Mouse (Mus musculus): ENCODE measurements at regions not wholly inside any gene's neighbourhood (a gene's known extent, or its start where the extent isn't known, plus 50 kb on each side); places are given as distances from the start of the nearest gene placed in this dataset.

- no peak for DNase-seq (ENCODE audit: low read depth)
Observed at GRCm38 (mm10) chr3:41296152-41296809, 213.4 kb upstream of the Pgrmc2 start.

DNA sequence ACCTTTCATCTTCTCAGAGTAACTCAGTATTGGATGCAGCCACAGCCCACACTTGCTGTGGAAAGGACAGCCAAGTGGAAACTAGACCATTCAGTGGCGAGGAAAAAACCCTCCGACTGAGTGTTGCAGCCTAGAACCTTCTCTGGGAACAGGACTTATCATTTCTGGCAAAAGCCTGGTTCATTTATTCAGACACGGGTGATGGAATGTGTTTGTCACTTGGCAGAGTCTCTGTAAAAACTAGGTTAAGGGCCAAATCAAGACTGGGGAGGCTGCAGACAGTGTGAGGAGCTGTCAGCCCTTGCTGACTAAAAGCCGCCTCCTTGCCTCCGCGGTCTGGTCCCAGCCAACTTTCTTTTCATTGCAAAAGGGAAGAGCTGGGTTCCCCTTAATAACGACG, 212.3 kb upstream of the Pgrmc2 start:
- DNase-seq (ENCODE audit: low read depth), result no peak

- DNase-seq (ENCODE audit: low read depth), result no peak
Observed at GRCm38 (mm10) chr3:41290535-41291307, 207.9 kb upstream of the Pgrmc2 start.

GRCm38 (mm10) chr3:41288735-41289134, 205.9 kb upstream of the Pgrmc2 start:
- DNase-seq (ENCODE audit: low read depth), result no peak

DNA sequence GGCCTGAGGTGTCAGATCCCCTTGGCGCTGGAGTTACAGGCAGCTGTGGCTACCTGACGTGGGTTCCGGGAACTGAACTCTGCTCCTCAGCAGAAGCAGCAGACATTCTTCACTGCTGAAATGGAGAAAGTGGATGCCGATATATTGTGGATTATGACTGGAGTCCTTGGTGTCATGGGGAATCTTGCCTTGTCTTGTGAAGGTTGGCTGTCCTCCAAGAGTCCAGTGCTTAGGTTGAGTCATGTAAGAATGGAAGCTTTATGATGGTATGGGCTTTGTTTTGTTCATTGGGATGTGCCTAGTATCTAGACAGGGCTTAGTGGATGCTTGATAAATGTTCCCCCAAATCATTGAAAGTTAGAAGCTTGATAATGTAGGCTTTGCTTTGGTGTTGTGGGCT, 205.2 kb upstream of the Pgrmc2 start:
- no peak for DNase-seq (ENCODE audit: low read depth)

- no peak for DNase-seq (ENCODE audit: low read depth)
Observed at GRCm38 (mm10) chr3:41285336-41285735, 202.5 kb upstream of the Pgrmc2 start.

- DNase-seq (ENCODE audit: low read depth), result no peak
Observed at GRCm38 (mm10) chr3:41284897-41285296, 202.1 kb upstream of the Pgrmc2 start.

DNA sequence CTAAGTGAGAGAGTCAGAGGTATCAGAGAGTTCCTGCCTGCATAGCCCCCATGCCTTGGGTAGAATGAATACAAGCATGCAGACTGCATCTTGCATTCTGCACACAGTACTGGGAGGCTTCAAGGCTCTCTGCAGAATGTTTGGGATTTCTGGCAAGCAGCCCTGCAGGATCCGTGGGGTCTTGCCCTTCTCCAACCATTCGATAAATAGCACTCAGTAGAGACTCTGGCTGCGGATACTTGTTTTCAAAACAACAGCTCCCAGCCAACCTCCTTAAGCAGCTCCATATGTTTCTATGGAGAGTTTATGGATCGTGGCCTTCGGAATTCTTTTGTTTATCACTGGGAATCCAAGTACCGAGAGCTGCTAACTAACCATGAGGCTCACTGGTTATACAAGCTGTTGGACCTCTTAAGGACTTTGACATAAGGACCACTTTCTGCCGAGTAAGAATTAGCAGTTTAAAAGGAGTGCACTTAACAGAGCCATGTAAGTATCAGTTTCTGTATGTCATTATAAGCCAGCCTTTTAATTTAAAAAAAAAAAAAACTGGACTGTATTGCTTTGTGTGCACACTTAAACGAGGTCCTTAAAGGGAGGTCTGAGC, 199.7 kb upstream of the Pgrmc2 start:
- DNase-seq (ENCODE audit: low read depth), result no peak

DNA sequence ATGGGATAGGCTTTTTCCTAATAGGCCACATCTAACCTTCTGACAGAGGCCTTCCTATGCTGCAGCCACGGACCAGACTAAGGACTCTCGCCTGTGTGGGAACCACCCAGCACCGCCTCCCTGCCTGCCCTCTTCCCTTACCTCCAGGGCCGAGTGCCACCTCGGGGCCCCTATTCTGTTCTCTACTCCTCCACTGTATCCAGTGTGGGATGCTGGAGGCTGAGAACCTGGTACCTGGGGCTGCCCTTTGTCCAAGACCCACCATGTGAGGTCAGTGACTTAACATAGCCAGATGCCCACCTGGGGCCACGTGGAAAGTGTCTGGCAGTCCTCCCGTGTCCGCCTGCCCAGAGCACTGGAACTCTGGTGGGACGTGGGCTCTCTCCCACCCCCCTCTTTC, 193.2 kb upstream of the Pgrmc2 start:
- no peak for DNase-seq (ENCODE audit: low read depth)

DNA sequence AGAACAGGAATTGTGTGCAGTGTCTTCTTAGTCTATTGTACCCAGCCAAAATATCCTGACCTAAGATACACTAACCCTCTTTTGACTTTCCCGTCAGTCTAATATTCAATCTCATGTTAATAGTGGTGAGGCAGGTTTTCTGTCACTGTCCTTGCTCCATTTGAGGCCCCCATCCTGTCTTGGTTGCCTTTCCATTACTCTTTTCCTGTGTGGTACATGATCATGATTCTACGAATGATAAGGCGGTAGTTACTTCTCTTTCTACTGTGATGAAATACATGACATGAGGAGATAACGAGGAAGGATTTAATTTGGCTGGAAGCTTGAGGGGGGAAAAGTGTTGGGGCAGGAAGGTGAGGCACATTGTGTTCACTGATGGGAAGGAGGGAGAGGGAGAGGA, 185.7 kb upstream of the Pgrmc2 start:
- DNase-seq (ENCODE audit: low read depth), result no peak

- DNase-seq (ENCODE audit: low read depth), result no peak
Observed at GRCm38 (mm10) chr3:41266216-41266615, 183.4 kb upstream of the Pgrmc2 start.

- DNase-seq (ENCODE audit: low read depth), result no peak
Observed at GRCm38 (mm10) chr3:41265399-41265798, 182.6 kb upstream of the Pgrmc2 start.

GRCm38 (mm10) chr3:41258291-41258690, 175.4 kb upstream of the Pgrmc2 start:
- DNase-seq (ENCODE audit: low read depth), result no peak

DNA sequence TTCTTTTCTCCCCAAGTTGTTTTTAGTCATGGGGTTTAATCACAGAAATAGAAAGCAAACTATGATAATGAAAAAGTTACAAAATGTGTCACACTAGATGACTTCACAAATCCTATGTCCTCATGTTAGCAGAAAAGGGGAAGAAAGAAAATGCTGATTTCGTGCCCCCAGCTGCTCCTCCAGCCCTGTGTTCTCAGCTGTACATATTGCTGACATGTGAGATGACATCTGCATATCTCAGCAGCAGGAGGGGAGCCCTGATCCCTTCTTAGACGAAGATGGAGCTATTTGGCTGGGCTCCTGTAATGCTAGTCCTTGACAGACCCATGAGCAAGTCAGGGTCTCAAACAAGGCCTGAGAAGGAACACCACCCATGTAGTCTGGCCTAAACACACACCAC, 162.1 kb upstream of the Pgrmc2 start:
- DNase-seq (ENCODE audit: low read depth), result no peak

DNA sequence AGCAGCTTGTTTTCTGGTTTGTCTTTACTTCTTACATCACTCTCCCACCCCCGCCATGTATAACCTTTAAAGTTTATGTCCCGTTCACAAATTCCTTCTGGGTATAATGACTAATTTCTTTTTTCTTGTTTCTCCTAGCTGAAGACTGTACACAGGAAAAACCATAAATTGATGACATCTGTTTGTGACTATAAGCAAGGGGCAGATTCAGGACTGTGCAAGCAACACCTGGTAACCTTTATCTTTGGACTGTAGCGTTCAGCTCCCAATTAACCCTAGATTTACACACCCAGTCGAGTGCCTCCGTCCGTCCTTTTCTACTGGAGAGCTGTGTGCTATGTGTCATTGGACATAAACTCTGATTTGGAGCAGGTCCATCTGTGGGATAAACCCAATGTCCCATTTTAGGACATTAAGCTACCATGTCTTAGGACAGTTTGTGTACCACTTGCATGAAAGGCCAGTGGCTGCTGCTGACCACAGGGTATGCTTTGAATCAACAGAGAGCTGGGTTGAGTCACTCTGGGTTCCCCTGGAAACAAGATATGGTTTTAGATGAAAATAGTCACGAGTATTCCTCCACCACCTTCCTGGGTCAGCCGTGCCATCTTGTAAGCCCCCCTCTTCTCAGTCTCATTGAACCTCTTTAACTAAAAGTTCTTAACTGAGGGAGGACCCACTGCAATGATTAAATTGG, 159.2 kb upstream of the Pgrmc2 start:
- no peak for DNase-seq (ENCODE audit: low read depth)

- no peak for DNase-seq (ENCODE audit: low read depth)
Observed at GRCm38 (mm10) chr3:41239801-41240200, 157.0 kb upstream of the Pgrmc2 start.

DNA sequence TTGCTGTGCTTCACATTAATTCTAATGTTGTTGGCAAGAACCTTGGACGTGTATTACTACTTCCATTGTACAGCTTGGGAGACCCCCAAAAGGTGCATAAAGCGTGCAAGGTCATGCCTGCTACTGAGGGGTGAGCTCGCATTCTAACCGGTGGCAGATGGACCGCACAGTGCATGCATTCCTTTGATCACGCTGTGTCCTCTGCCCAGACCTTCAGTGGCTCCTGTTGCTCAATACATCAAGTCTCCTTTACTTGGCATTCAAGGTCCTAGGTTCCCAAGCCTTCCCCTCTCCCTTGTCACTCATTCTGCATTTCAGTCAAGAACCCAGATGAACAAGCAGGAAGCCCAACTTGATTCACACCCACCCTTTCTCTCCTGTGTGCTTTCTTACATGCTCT, 156.4 kb upstream of the Pgrmc2 start:
- DNase-seq (ENCODE audit: low read depth), result no peak

- DNase-seq (ENCODE audit: low read depth), result no peak
Observed at GRCm38 (mm10) chr3:41238046-41238445, 155.2 kb upstream of the Pgrmc2 start.

- no peak for DNase-seq (ENCODE audit: low read depth)
Observed at GRCm38 (mm10) chr3:41235610-41236009, 152.8 kb upstream of the Pgrmc2 start.

GRCm38 (mm10) chr3:41234994-41235393, 152.1 kb upstream of the Pgrmc2 start:
- DNase-seq (ENCODE audit: low read depth), result no peak

DNA sequence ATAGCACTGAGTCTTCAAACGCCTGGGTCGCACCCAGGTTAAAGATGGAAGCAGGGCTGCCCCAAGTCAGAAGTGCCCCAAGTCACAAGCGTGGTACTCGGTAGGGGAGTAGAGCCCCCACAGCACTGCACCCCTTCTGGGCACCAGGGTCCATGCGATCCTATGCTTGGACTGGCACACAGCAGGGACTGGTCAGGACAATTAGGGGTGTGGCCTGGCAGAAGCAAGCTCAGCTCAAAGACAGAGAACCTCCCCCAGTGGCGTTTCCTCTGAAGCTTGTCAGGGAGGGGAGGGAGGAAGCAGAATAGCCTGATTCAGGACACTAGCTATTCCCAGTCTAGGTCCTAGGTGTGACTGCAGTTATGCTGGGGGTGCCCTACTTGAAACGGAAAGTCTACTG, 151.3 kb upstream of the Pgrmc2 start:
- no peak for DNase-seq (ENCODE audit: low read depth)

GRCm38 (mm10) chr3:41233439-41233838, 150.6 kb upstream of the Pgrmc2 start:
- DNase-seq (ENCODE audit: low read depth), result no peak

DNA sequence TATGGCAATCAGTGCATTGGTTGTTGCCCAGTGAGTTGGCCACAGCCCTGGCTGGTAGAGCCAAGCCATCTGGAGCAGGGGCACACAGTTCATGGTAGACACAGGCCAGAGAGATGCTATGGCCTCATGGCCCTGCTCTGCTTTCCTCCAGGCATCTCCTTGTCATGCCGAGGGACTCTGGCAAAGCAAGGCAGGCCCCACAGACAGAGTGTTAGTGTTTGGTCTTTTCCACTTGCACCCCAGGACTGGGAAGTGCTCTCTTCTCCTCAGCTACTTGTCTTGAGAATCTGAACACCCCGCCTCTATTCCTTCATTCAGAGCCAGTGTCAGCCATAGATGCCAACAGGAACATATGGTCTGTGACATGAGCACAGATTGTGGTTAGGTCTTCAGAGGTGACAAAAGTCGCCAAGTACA, 148.1 kb upstream of the Pgrmc2 start:
- no peak for DNase-seq (ENCODE audit: low read depth)
